Mouse (Mus musculus) midbrain, embryonic 12.5 days (tissue): ENCODE data around the gene Fetub. TPM values are rescaled to one million over a fixed set of nuclear protein-coding genes. Genes with fewer than 3 reads are reported as not detected.

Source experiments
- polyA plus RNA-seq: library from polyadenylated mRNA; unstranded; fragments of >200 nt; fragmentation: Nextera tagmentation; extraction: Ambion mirVana; gene quantifications from 2 replicates; pipeline ENCODE4 v1.2.1, GENCODE M21; 2016

Fetub gene
- polyA plus RNA-seq, 1 experiment from 2014 or later, result not detected

Other genes starting within 250 kb of the Fetub start
- gene Crygs, start 106.8 kb upstream of the Fetub start, polyA plus RNA-seq, result not detected in 2 replicates
- gene Tbccd1, start 60.7 kb upstream of the Fetub start, polyA plus RNA-seq, result 31.4 and 34.0 TPM in 2 replicates
- gene Dnajb11, start 60.5 kb upstream of the Fetub start, polyA plus RNA-seq, result 93.1 and 94.1 TPM in 2 replicates
- gene Ahsg, start 27.1 kb upstream of the Fetub start, polyA plus RNA-seq, result not detected in 2 replicates
- gene Hrg, start 32.7 kb downstream of the Fetub start, polyA plus RNA-seq, result 0.17 TPM in 1 of 2 replicates, not detected in the other
- not detected in 2 replicates for gene Kng2, start 111.1 kb downstream of the Fetub start, polyA plus RNA-seq
- gene Kng1, start 139.5 kb downstream of the Fetub start, polyA plus RNA-seq, result 0.26 TPM in 1 of 2 replicates, not detected in the other
- 208 and 213 TPM in 2 replicates for gene Eif4a2, start 189.1 kb downstream of the Fetub start, polyA plus RNA-seq
- gene Rfc4, start 209.4 kb downstream of the Fetub start, polyA plus RNA-seq, result 145 and 162 TPM in 2 replicates
- gene Adipoq, start 228.2 kb downstream of the Fetub start, polyA plus RNA-seq, result not detected in 2 replicates